In genomic region chr9:81214692-81215091, GRCm38 (mm10) we compare ENCODE assay signal across 26 mouse cellular contexts.
DNase-seq lines count a peak whose midpoint lies in the region; ATAC-seq lines count a peak whose summit lies in the region.
"Had no signal": no experiment of that assay in that cellular context is flagged by ENCODE, and none has a peak within 500 bp of the region (broad histone marks: within the 10 kb centered on the region; RNA-seq: fewer than 3 reads in every experiment).

No protein-coding gene starts in this region.

- WGBS in liver, embryonic 12.5 days (ENCODE audit: insufficient replicate concordance) = 14% methylated on average over 5 of the region's 5 CpGs

- DNase-seq in embryo, embryonic 10 days (ENCODE audit: low spot score) = peak; percentile 5
- no peak for DNase-seq in embryo, embryonic 11 days
- peak; percentile 3 for DNase-seq in right cerebral cortex, adult 18-20 months
- DNase-seq in right cerebral cortex, postnatal 14 days = no peak
- no peak for DNase-seq in thymus, postnatal 10 days (ENCODE audit: low spot score in 2 of 2)
- DNase-seq in spleen, adult 18-20 months = no peak
- DNase-seq: adrenal gland, postnatal 25 days; cerebellum, adult 18-20 months; cerebellum, postnatal 10 days; gastrocnemius, postnatal 25 days; heart, adult 18-20 months; heart, postnatal 36 days; kidney, adult 9 months; kidney, postnatal 10 days; layer of hippocampus, adult 9-11 months; lung, adult 2 months; lung, postnatal 10 days; midbrain, embryonic 14.5 days; right cerebral cortex, postnatal 4 days; thymus, adult 2 months had no signal

- no peak overlapping the region for H3K27ac ChIP-seq in liver, embryonic 12.5 days
- H3K27ac ChIP-seq: embryonic facial prominence, embryonic 12.5 days had no signal

- no peaks in the 10 kb centered on the region for H3K9me3 ChIP-seq in liver, embryonic 12.5 days (replicated peaks)
- H3K9me3 ChIP-seq: embryonic facial prominence, embryonic 12.5 days had no signal

- no peaks in the 10 kb centered on the region for H3K27me3 ChIP-seq in liver, embryonic 12.5 days (replicated peaks)
- H3K27me3 ChIP-seq: embryonic facial prominence, embryonic 12.5 days had no signal

- ATAC-seq in liver, embryonic 12.5 days = peak; percentile 66
- peak; percentile 98 for ATAC-seq in megakaryocyte-erythroid progenitor cell, adult 5-6 weeks (replicated peaks; ENCODE audit: low FRiP score, low TSS enrichment, poor library complexity, severe bottlenecking)
- ATAC-seq: forebrain, embryonic 14.5 days; intestine, embryonic 16.5 days had no signal

- H3K4me1 ChIP-seq in liver, embryonic 12.5 days = no peaks in the 10 kb centered on the region
- H3K4me1 ChIP-seq: embryonic facial prominence, embryonic 12.5 days had no signal

- H3K9ac ChIP-seq in liver, embryonic 12.5 days = no peak overlapping the region
- H3K9ac ChIP-seq: embryonic facial prominence, embryonic 12.5 days had no signal

- no peaks in the 10 kb centered on the region for H3K36me3 ChIP-seq in liver, embryonic 12.5 days
- H3K36me3 ChIP-seq: embryonic facial prominence, embryonic 12.5 days had no signal

- H3K4me3 ChIP-seq in liver, embryonic 12.5 days = no peak overlapping the region
- H3K4me3 ChIP-seq: embryonic facial prominence, embryonic 12.5 days had no signal

- no peak overlapping the region for H3K4me2 ChIP-seq in liver, embryonic 12.5 days
- H3K4me2 ChIP-seq: embryonic facial prominence, embryonic 12.5 days; heart, embryonic 11.5 days had no signal

Comparison
In these comparisons a context has a peak if more than half of its experiments do, and no peak if none do; other contexts are left out.
1. DNase-seq: peak in embryo, embryonic 10 days (single experiment) and right cerebral cortex, adult 18-20 months (single experiment); none in embryo, embryonic 11 days (single experiment), right cerebral cortex, postnatal 14 days (single experiment), thymus, postnatal 10 days (0 of 2) and spleen, adult 18-20 months (0 of 2).